20 mouse cellular contexts compared by ENCODE assay signal in the genomic region with DNA sequence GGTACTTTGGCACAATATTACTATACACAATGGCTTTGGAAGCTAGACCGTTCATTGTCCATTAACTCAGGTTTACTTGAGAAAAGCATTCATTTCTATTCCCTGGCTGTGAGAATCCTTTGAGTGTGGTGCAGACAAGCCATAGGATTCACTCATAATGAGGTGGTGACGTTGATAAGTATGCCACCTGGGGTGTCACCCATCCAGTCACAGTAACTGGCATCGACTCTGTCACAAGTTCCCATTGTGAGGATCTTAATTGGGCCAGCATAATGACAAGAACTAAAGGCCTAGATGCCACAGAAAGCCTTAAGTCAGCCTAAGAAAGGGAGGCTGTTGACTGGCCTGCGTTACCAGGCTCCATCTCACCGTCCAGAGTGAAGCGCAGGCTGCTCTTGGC.
"Had no signal": no experiment of that assay in that cellular context is flagged by ENCODE, and none has a peak within 500 bp of the region (broad histone marks: within the 10 kb centered on the region; RNA-seq: fewer than 3 reads in every experiment).

No protein-coding gene starts in this region.

- H3K9ac ChIP-seq: limb, embryonic 13.5 days; liver, embryonic 12.5 days; liver, embryonic 15.5 days; lung, embryonic 15.5 days; midbrain, embryonic 12.5 days had no signal

- H3K4me2 ChIP-seq: limb, embryonic 13.5 days; liver, embryonic 12.5 days; liver, embryonic 15.5 days; lung, embryonic 15.5 days; midbrain, embryonic 12.5 days had no signal

- H3K9me3 ChIP-seq: limb, embryonic 10.5 days; limb, embryonic 13.5 days; liver, embryonic 12.5 days; liver, embryonic 15.5 days; lung, embryonic 15.5 days; megakaryocyte, embryonic 14.5 days; midbrain, embryonic 12.5 days had no signal

- H3K4me1 ChIP-seq: limb, embryonic 10.5 days; limb, embryonic 13.5 days; liver, embryonic 12.5 days; liver, embryonic 15.5 days; lung, embryonic 15.5 days; megakaryocyte, embryonic 14.5 days; midbrain, embryonic 12.5 days had no signal

- DNase-seq: kidney, adult 18-20 months; kidney, adult 9 months; kidney, postnatal 14 days; kidney, postnatal 4 days; liver; lung, adult 18-20 months; lung, postnatal 10 days; lung, postnatal 36 days; right cerebral cortex, postnatal 25 days; thymus, adult 2 months; thymus, postnatal 14 days; thymus, postnatal 4 days had no signal

- H3K27ac ChIP-seq: limb, embryonic 10.5 days; limb, embryonic 13.5 days; liver, embryonic 12.5 days; liver, embryonic 15.5 days; lung, embryonic 15.5 days; midbrain, embryonic 12.5 days had no signal

- H3K36me3 ChIP-seq: limb, embryonic 10.5 days; limb, embryonic 13.5 days; liver, embryonic 12.5 days; liver, embryonic 15.5 days; lung, embryonic 15.5 days; midbrain, embryonic 12.5 days had no signal

- ATAC-seq: intestine, embryonic 16.5 days; liver, embryonic 12.5 days had no signal

- H3K4me3 ChIP-seq: limb, embryonic 10.5 days; limb, embryonic 13.5 days; liver, embryonic 12.5 days; liver, embryonic 15.5 days; lung, embryonic 15.5 days; megakaryocyte, embryonic 14.5 days; midbrain, embryonic 12.5 days had no signal

- H3K27me3 ChIP-seq: limb, embryonic 13.5 days; liver, embryonic 12.5 days; liver, embryonic 15.5 days; lung, embryonic 15.5 days; megakaryocyte, embryonic 14.5 days; midbrain, embryonic 12.5 days had no signal
